Mouse (Mus musculus) T-helper 1 cell (primary cell): ENCODE results near the gene Taldo1.
"Not testable (repeated sequence)": the region's sequence is repeated elsewhere in the genome, so short reads cannot be mapped to it uniquely, and the experiment has no call there.

ENCODE experiments used
- in situ Hi-C: fragments of 300-600 bp; cut with MboI, MseI; formaldehyde crosslinking; loops from one replicate; pipeline ENCODE4 v1.15.1; 2025; ENCODE audit warnings: high pct_unique_total_duplicates

Taldo1 gene

DNA sequence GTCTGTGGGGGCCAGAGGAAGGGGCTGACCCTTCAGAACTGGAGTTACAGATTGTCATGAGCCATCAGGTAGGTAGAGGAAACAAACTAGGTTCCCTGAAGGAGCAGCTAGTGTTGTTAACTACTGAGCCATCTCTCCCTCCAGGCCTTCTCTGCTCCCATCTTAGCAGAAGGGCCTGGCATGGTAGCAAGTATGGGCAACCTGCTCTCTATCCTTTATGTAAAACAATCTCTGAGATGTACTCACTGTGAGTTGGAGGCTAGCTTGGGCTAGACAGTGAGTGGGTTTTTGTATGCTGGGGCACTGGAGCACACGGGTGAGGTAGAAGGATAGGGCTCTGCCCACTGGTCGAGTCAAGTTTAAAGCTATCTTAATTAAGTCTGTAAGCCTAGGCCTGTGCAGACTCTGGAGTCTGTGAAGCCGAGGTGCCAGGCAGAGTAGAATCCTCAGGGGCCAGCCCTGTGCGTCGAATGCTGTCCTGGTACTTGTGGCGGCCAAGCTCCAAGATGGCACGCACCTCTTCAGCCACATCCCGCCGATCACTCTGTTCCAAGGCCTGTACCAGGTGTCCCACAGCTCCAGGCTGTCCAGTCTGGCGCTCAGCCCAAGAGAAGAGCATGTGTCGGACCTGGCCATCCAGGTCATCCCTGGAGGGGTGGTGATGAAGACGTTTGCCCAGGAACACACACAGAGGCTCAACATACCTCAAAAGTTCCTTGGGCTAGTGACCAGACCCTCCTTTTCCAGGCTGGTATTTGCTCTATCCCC is 46.4 kb downstream of the Taldo1 start:
- in situ Hi-C loops = no loop called here

DNA sequence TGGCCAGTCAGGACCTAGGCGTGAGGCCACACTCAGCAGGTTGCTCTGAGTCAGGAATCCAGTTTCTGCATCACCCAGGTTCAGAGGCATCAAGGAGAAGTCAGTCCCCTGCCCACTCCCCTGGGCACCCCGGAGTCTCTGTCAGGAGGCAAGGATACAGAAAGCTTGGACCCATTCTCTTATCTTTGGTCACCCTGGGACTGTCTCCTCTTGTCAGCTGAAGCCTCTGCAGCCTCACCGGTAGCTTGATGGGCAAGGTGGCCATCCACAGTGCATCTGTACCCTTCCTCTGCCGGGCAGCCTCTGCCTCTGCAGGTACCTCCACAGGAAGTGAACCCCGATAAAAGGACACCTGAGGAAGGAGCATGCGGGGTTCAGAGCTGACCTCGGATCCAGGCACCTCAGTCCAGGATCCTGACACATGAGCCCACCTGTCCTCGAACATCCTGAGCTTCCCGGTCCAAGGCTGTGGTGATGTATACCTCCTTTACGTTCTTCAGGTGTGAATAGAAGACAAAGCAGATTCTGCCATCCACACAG is 47.2 kb downstream of the Taldo1 start:
- in situ Hi-C loops = no loop called here

DNA sequence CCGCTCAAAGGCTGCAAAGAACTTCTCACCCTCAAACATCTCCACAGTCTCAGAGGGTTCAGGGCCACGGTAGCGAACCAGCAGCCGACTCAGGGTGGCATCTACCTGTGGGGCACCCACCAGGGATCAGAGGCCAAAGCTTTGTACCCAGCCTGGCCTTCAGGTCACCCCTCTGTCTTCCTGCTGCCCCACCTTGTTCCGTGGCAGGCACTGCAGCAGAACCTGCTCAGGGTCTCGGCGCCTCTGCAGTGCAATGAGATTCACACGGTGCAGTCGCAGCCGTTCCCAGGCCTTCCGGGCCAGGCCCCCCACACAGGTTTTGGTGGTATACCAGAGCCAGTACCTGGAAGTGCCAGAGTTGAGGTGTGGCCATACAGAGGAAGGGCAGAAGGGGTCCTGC is 47.8 kb downstream of the Taldo1 start:
- in situ Hi-C loops = no loop called here

DNA sequence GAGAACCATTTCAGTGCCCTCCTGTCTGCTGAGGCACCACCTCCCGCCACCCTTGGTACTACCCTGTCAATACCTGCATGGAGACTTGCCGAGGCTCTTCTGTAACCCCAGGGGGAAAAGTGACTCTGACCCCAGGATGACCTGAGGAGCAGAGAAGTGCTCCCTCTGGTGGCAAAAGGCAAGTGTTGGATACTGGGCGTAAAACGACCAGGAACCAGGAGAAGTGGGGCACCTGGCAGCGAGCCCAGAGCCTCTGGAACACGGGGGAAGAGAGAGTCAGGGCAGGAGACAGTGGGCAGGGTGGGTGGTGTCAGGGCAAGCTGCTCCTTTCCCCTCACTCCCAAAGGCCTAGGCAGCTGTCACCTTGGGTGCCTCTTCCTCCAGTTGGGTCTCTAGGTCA is 48.6 kb downstream of the Taldo1 start:
- in situ Hi-C loops = no loop called here

DNA sequence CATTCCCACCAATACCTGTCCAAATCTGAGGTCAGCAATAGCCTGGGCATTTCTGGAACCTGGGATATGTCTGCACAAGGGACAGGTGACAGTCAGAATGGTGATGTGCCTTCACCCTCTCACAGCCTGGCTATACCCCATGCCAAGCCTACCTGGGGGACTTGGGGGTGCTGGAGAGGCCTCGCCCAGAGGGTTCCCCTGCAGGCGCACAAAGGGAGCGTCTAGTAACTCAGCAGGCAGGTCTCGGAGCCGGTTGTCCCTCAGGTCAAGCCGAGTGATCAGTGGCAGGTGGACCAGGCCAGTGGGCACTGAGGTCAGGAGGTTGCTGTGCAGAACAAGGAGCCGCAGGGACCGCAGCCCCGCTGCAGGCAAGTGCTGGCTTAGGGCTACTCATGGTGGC is 49.5 kb downstream of the Taldo1 start:
- in situ Hi-C loops = no loop called here

DNA sequence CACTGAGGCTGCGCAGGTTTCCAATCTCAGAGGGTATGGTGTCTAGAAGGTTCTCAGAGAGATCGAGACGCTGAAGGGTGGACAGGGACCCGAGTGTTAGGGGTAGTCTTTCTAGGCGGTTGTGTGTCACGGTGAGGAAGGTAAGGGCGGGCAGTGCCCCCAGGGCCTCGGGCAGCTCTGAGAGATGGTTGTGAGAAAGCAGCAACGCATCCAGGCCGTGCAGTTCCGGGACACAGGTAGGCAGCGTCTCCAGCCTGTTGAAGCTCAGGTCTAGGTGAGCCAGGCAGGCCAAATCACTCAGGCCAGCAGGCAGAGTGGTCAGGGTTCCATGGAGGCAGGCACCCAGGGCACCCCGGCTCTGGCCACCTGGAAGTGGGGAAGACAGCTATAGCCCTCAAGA is 50.2 kb downstream of the Taldo1 start:
- in situ Hi-C loops = no loop called here

DNA sequence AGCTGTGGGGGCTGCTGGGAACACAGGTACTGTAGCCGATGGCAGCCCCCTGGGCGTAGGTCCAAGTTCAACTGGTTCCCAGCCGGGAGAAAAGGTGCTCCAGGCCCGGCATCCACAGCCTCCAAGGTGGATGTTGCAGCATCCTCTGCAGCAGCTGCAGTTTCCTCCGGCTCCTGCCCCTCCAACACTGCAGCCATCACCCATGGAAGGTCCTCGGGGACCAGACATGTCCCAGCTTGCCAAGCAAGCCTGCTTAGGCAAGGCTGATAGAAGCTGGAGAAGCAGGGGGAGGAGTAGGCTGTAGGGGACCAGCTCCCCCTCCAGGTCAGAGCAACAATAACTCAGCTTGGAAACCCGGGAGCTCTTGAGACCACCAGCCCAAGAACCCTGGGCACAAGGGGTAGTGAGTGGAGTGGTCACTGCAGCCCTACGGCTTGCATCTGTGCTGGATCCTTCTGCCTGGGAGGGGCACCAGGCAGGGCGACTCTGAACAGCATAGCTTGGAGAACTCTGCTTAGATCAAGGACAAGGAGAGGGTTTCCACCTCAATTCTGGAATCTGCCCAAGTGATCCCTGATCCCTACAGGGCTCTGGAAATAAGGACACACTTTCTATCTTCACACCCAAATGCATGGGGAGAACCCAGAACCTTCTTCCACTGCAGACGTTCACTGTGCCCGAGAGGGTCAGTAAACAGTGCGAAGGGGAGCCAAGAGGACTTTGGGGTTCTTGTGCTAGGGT is 51.3 kb downstream of the Taldo1 start:
- in situ Hi-C loops = no loop called here

DNA sequence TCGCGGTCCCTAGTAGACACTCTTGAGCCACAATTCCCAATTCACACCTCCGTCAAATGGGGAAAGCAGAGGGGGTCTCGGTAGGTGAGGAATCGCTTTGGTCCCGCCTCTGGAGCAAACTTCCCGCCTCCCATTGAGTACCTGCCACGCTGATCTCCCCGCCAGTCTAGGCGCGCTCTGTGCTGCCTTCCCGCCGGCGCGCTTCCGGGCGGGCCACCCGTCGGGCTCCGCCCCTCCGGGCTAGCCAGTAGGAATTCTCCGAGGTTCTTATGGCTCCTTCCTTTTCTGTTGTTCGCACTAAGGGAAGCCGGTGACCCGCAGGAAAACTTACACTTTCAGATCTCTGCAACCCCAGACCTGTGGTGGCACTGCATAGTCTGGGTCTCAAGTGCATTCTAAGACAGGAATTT is 51.8 kb downstream of the Taldo1 start, which contains the start of gene Pidd1:
Gene Pidd1, minus strand, starts transcription at position 198 of the 410 bp plus-strand sequence.
- in situ Hi-C loops = no loop called here

DNA sequence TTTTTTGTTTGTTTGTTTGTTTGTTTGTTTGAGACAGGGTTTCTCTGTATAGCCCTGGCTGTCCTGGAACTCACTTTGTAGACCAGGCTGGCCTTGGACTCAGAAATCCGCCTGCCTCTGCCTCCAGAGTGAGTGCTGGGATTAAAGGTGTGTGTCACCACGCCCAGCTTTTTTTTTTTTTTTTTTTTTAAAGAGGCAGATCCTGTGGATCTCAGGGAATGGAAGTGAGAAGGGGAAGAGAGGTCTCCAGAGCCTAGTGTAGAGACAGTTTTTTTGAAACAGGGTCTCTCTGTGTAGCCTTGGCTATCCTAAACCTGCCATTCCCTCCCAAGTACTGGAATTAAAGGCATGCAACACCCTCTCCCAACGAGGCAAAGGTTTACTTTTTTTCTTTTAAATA is 54.4 kb downstream of the Taldo1 start:
- in situ Hi-C loops = not testable (repeated sequence)

DNA sequence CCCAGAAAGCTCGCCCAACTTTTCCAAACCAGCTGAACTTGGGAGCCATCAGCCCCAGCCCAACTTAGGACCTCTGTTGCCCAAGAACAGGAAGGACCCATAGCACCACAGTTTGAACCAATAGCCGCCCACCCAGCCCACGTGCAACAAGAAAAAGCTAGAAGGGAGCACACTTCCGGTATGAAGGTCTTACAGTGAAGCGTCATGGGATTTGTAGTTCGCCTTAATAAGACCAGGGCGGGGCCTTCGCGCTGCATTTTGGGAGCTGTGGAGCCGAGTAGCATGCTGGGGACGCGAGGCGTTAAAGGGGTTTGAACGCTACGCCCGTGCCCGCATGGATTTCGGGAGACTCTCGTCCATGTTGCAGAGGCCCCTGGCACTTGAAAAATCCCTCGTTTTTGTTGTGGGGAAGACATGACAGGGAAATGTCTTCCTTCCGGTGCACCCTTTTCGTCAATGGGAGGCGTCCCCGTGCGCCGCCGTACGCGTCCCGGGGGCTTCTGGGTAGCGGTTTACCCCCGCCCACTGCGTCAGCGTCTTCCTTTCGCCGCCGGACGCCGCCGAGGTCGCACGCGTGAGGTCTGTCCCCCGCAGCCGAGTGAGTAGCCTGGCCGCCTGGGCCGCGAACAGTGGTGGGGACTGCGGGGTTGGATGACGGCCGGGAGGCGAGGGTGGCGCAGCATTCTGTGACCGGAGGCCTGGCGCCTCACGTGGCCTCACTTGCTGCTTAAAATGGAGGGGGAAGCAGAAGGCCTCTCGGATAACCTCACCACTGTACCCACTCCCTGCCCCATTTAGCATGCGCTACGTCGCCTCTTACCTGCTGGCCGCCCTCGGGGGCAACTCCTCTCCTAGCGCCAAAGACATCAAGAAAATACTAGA is 55.4 kb downstream of the Taldo1 start, which contains the start of gene Rplp2:
Gene Rplp2, plus strand, starts transcription at position 261 of the 882 bp plus-strand sequence.
- in situ Hi-C loops = no loop called here

DNA sequence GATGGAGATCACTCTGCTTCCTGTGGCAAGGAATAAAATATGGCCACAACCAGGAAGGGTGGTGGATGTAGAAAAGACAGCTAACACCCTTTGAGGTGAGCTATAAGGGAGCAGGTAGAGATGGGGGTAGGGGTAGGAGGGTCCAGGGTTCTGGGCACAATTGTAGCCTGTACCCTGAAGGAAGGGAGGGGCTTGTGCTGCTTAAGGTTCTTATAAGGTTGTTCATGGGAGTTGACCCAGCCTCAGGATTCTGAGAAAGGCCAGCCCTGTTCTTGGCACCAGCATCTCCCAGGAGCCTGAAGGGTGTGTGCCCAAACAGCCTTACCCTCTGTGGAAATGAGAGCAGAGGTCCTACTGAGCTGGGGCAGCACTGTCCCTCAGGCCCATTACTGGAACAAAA is 59.9 kb downstream of the Taldo1 start:
- in situ Hi-C loops = loop anchor here (5.0 kb wide), 1 partner anchor 40 kb away; the partner anchor contains the start of gene Gatd1
